Mouse (Mus musculus): ENCODE results near the gene Pum2.

Gene Pum2

GRCm38 (mm10) chr12:8797936-8798335 lies 124.0 kb downstream of the Pum2 start:
- DNase-seq (ENCODE audit: low read depth): no peak

DNA sequence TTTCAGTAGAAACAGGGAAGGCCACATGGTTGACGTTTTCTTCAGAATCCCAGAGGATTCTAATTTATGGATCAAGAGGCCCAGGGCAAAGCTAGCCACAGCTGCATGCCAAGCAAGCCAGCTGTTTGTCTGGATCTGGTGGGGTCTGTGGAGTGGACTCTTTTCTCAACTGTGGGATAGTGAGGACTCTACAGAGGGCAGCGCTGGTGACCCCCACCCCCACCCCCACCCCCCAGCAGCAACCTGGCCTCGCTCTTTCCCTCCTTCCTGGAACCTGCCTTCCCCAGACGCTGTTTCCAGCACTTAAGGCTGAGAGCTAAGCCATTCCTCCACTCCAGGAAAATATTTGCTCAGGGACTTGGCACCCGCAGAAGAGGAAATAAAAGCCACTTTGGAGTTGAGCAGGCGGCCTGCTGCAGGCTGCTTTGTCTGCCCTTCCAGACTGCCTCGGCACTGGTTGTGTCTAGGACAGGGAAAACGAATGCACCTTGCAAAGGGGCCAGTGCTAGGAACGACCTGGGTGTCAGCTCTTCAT lies 124.6 kb downstream of the Pum2 start:
- DNase-seq (ENCODE audit: low read depth): no peak

Measured in 416B (cell line).